Mouse (Mus musculus) lung, embryonic 16.5 days (tissue): ENCODE measurements at regions not wholly inside any gene's neighbourhood (a gene's known extent, or its start where the extent isn't known, plus 50 kb on each side); places are given as distances from the start of the nearest gene placed in this dataset.

Experiments used
- ATAC-seq: fragments of 200-750 bp; cut with Nextera tagmentation; 2 replicates; pipeline ENCODE4 v1.8.0; 2017; ENCODE audit warnings: low read depth, mild to moderate bottlenecking, moderate library complexity
- H3K27ac ChIP-seq: fragments of 300-500 bp; sonication (generic); 2 replicates; pipeline ENCODE4 v1.5.1; 2014; ENCODE audit warnings: mild to moderate bottlenecking, control low read depth, low read length
- H3K27me3 ChIP-seq: fragments of 300-500 bp; sonication (generic); 2 replicates; pipeline ENCODE4 v1.6.1; 2014; ENCODE audit warnings: low read depth, low read length, mixed read lengths; ENCODE audit not compliant: control insufficient read depth, insufficient read depth
- H3K36me3 ChIP-seq: fragments of 300-500 bp; sonication (generic); 2 replicates; pipeline ENCODE4 v1.6.1; 2014; ENCODE audit warnings: low read length; ENCODE audit not compliant: control insufficient read depth, insufficient read depth
- H3K4me1 ChIP-seq: fragments of 300-500 bp; sonication (generic); replicated peaks from 2 replicates; pipeline ENCODE4 v1.6.1; 2014; ENCODE audit warnings: low read length, mixed read lengths; ENCODE audit not compliant: control insufficient read depth, insufficient read depth
- H3K4me2 ChIP-seq: fragments of 300-500 bp; sonication (generic); 2 replicates; pipeline ENCODE4 v1.6.1; 2014; ENCODE audit warnings: low read depth, low read length, control low read depth
- H3K4me3 ChIP-seq: fragments of 300-500 bp; sonication (generic); 2 replicates; pipeline ENCODE4 v1.5.1; 2014; ENCODE audit warnings: mild to moderate bottlenecking, low read length, control low read depth
- H3K9ac ChIP-seq: fragments of 300-500 bp; sonication (generic); 2 replicates; pipeline ENCODE4 v1.6.1; 2014; ENCODE audit warnings: low read length, control low read depth
- H3K9me3 ChIP-seq: fragments of 300-500 bp; sonication (generic); 2 replicates; pipeline ENCODE4 v1.6.1; 2016; ENCODE audit warnings: low read length; ENCODE audit not compliant: control insufficient read depth
- WGBS: fragments of 180-500 bp; shearing (Covaris S2); extraction: QIAGEN DNeasy Blood & Tissue Kit; methylation state at CpG from one replicate; pipeline ENCODE4 v1.1.7; 2014; 5-methylcytosine and 5-hydroxymethylcytosine counted together

DNA sequence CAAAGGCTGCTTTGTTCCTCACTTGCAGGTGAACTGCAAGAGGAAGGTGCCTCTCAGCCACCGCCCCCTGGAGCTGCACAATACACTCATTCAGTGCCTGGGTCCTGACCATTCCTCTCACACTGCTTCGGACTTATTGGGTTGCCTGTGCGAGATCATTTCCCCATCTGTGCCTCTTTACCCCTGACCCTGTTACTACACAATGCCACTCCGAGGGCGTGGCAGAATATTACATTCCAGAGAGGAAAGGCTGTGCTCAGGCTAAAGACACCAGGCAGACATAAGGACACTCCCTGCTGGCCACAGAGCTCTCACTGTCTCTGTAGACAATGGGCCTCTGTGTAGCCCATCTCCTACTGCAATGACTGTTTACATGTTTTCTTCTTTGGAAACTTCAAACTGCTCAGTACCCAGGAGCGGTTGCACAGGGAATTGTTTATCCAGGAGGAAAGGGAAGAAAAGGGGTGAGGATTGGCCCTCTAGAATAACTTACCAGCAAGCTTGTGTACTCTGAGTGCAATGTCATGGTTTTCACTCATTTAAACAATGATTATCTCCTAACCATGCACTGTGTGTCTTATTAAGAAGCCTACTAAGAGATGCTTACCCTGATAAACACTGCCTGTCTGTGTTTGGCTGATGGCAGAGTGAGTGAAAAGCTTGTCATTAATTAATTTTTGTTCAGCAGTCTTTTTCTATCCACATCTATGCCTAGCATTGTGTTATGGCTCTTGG, 283.1 kb upstream of the Gm10192 start:
- peak overlapping the region; percentile 31; the same call in 1 of the 2 replicates for H3K27ac ChIP-seq
- no peaks in the 10 kb centered on the region for H3K27me3 ChIP-seq
- no peak overlapping the region for H3K4me3 ChIP-seq
- WGBS = 41% methylated on average over 6 of the region's 6 CpGs
- no peak overlapping the region; the same call in 1 of the 2 replicates for H3K9ac ChIP-seq
- peak; percentile 79 for ATAC-seq
- no peaks in the 10 kb centered on the region for H3K9me3 ChIP-seq
- H3K4me2 ChIP-seq = no peak overlapping the region
- H3K4me1 ChIP-seq = peaks cover 4% of the 10 kb centered on the region; the same call in 1 of the 2 replicates
- H3K36me3 ChIP-seq = no peaks in the 10 kb centered on the region

DNA sequence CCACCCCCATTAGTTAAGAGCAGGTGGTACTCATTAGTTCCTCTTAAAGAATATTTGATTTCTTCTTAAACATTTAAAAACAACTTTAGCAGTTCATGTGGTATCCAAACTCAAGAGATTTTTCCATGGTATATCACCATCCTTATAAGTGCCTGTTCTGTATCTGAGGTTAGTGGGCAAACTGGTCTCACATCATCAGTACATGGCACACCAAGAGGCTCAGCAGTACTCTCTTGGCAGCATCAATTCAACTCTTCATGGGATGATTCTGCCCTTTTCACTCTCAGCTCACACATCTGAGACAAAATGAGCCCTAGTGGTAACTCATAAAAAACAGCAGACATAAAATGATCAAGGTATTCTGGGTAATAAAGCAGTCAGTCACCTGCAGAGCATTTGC, 282.6 kb upstream of the Gm10192 start:
- Histone ChIP-seq H3K9me3 (no peaks in the 10 kb centered on the region), H3K36me3 (no peaks in the 10 kb centered on the region), H3K27me3 (no peaks in the 10 kb centered on the region), H3K4me1 (peaks cover 4% of the 10 kb centered on the region; the same call in 1 of the 2 replicates), H3K4me2 (no peak overlapping the region), H3K9ac (no peak overlapping the region), H3K4me3 (no peak overlapping the region), H3K27ac (no peak overlapping the region)
- 0 out of 2 replicates have a peak, but pooled peaks have one; percentile 17 for ATAC-seq

DNA sequence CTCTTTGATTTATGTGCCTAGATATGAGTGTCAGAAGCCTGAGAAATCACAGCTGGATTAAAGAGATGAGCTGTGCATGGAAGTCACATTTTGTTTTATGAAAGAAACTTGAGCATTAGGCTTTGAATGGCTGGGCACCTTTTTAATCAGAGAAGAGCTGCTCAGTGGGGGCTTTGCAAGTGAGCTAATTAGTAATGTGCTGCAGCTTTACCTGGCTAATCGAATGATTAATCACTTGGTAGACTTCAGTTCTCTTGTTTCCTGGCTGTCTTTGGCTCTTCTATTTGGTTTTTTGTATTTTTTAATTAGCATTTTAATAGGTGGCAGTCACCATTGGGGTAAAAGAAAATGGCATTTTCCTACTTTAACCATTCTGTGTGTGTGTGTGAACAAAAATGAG, 278.2 kb upstream of the Gm10192 start:
- ATAC-seq = no peak
- Histone ChIP-seq H3K4me1 (peaks cover 4% of the 10 kb centered on the region; the same call in 1 of the 2 replicates), H3K4me3 (no peak overlapping the region), H3K9me3 (no peaks in the 10 kb centered on the region), H3K36me3 (no peaks in the 10 kb centered on the region), H3K4me2 (no peak overlapping the region), H3K9ac (no peak overlapping the region), H3K27me3 (no peaks in the 10 kb centered on the region), H3K27ac (no peak overlapping the region)
- WGBS = 83% methylated on average over 1 of the region's 1 CpGs

DNA sequence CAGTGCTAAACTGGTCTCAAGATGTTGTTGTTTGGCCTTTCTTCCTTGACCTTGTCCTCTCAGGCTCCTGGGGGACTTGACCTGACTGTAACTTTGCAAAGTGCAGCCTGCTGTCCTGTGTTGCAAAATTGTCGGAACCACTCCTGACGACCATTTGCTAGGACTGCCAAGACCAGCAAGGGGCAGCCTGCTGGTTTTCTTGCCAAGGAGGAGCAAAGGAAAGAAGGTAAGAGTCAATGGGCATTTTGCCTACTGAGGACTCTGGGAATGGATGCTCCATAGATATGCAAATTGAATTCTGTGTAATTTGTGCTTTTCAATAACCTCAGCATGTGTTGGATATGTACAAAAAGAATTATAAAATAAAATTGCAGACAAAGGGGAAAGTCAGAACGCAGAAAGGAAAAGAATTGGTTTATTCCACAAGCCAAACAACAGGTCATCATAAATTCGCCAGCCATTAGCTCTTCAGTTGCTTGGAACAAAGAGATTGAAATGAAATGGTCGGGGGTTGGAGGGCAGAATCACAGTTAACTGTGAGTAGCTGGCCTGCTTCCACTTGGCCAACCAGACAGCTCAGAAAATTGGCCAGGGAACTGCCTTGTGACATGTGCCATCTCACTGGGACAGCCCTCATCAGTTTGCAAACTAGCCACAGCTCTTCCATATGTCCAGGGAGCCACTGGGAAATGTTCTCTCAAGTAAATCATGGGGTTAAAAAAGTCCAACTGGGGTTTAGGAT, 256.5 kb upstream of the Gm10192 start:
- Histone ChIP-seq H3K27ac (no peak overlapping the region), H3K27me3 (no peaks in the 10 kb centered on the region), H3K9ac (no peak overlapping the region), H3K9me3 (no peaks in the 10 kb centered on the region), H3K4me1 (no peaks in the 10 kb centered on the region), H3K36me3 (no peaks in the 10 kb centered on the region), H3K4me2 (no peak overlapping the region), H3K4me3 (no peak overlapping the region)
- 60% methylated on average over 5 of the region's 5 CpGs for WGBS
- ATAC-seq = no peak

DNA sequence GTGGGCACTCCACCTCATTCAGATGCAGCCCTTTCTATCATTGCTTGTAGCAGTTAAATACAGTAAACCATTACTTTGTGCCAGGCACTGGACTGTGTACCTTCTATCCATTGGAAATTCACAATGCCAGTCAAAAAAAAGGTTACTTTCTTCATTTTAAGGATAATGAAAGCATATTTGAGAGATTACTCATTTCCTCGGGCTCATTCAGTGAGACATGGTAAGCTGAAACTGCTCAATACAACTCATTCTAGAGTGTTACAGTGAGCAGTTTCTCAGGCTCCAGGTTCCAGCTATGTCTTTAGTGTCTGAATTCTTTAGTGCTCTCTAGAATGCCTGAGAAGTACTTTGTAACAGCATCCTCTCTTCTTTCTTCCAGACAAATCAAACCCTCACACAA, 249.7 kb upstream of the Gm10192 start:
- WGBS = 42% methylated on average over 1 of the region's 1 CpGs
- Histone ChIP-seq H3K36me3 (no peaks in the 10 kb centered on the region), H3K9ac (no peak overlapping the region), H3K4me1 (no peaks in the 10 kb centered on the region), H3K27ac (no peak overlapping the region), H3K9me3 (no peaks in the 10 kb centered on the region), H3K4me3 (no peak overlapping the region), H3K27me3 (no peaks in the 10 kb centered on the region), H3K4me2 (no peak overlapping the region)
- ATAC-seq = no peak

DNA sequence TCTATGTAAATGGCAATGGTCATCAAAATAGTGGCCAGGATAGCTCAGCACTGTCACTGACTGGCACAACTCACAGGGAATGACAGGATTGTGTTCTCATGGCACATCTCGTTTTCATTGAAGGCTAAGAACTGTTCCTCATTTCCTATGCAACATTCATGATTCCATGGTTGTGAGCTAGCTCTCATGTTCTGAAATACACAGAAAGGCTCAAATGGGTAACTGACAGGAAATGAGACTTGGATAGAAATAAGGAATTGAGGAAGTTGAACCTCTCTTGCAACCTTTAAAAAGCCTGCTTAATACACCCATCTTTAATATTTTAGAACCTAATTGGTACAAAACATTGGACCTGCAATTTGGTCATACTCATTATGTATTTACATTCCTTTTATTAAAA, 249.1 kb upstream of the Gm10192 start:
- 56% methylated on average over 1 of the region's 1 CpGs for WGBS
- no peaks in the 10 kb centered on the region for H3K9me3 ChIP-seq

GRCm38 (mm10) chr4:97431239-97431638, 248.3 kb upstream of the Gm10192 start:
- no peaks in the 10 kb centered on the region for H3K36me3 ChIP-seq
- no peak overlapping the region for H3K27ac ChIP-seq
- H3K4me2 ChIP-seq = no peak overlapping the region
- ATAC-seq = no peak
- H3K4me1 ChIP-seq = no peaks in the 10 kb centered on the region
- no peaks in the 10 kb centered on the region for H3K27me3 ChIP-seq
- WGBS = 84% methylated on average over 2 of the region's 2 CpGs
- H3K4me3 ChIP-seq = no peak overlapping the region
- no peak overlapping the region for H3K9ac ChIP-seq
- no peaks in the 10 kb centered on the region for H3K9me3 ChIP-seq

More for the DNA sequence above, 249.1 kb upstream of the Gm10192 start:
- H3K27me3 ChIP-seq = no peaks in the 10 kb centered on the region
- H3K27ac ChIP-seq = no peak overlapping the region
- H3K4me2 ChIP-seq = no peak overlapping the region
- no peak overlapping the region for H3K9ac ChIP-seq
- no peak for ATAC-seq
- H3K4me3 ChIP-seq = no peak overlapping the region
- no peaks in the 10 kb centered on the region for H3K36me3 ChIP-seq
- no peaks in the 10 kb centered on the region for H3K4me1 ChIP-seq

- Histone ChIP-seq H3K36me3 (no peaks in the 10 kb centered on the region), H3K4me3 (no peak overlapping the region), H3K4me1 (no peaks in the 10 kb centered on the region), H3K27ac (no peak overlapping the region), H3K27me3 (no peaks in the 10 kb centered on the region), H3K9me3 (no peaks in the 10 kb centered on the region), H3K9ac (no peak overlapping the region), H3K4me2 (no peak overlapping the region)
- 84% methylated on average over 1 of the region's 1 CpGs for WGBS
- ATAC-seq = no peak
Observed at GRCm38 (mm10) chr4:97419845-97420244, 236.9 kb upstream of the Gm10192 start.

DNA sequence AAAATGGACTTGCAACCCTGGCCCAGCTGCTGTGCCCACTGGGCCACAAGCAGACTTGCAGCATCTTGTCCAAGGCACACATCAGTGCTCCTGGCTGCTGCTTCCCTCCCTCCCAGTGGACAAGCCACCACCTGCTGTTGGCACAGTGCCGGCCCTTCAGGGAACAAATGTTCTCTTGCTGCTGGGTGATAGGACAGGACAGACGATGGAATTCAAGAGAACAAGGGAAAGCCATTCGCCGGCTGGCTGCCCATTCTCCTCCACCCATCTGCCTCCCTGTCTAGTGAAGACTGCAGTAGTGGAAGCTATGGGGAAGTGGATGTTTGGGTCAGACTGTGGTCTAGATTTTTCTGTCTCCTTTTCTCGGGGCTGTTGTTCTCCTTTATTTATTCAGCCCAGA, 235.7 kb upstream of the Gm10192 start:
- ATAC-seq = 0 out of 2 replicates have a peak, but pooled peaks have one; percentile 34
- H3K4me3 ChIP-seq = no peak overlapping the region
- no peaks in the 10 kb centered on the region for H3K4me1 ChIP-seq
- no peak overlapping the region for H3K27ac ChIP-seq
- no peaks in the 10 kb centered on the region for H3K36me3 ChIP-seq
- H3K27me3 ChIP-seq = no peaks in the 10 kb centered on the region
- no peak overlapping the region for H3K4me2 ChIP-seq
- H3K9ac ChIP-seq = no peak overlapping the region
- 29% methylated on average over 5 of the region's 5 CpGs for WGBS
- no peaks in the 10 kb centered on the region for H3K9me3 ChIP-seq
